Mouse (Mus musculus) hindlimb bud, embryonic 11.5 days (tissue): Measurements from ENCODE around the gene Fam89b.

Experiments used
- DNase-seq: peaks from one replicate; pipeline ENCODE4 v3.0.0-alpha.2; 2012; ENCODE audit warnings: low read depth, low spot score; ENCODE audit errors: extremely low spot score

Fam89b gene

DNA sequence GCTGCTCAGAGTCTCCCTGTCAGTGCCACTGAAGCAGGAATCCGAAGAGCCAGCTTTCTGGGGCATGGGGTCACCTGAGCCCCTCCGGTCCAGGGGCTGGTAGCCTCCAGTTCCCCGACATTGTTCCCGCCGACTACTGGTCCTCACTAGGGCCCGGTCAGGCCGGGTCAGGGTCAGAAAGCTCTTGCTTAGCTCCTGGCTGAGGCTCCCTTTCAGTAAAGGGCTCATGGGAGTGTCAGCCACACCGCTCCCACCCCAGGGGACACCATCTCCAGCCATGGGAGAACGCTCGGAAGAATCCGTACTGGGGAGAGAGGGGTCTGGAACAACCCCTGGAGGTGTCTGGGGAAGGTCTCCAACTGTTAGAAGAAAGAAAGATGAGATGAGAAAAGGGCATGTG, 43.6 kb downstream of the Fam89b start:
- DNase-seq: no peak

- no peak for DNase-seq
Observed at GRCm38 (mm10) chr19:5685431-5685830, 44.0 kb downstream of the Fam89b start.

- DNase-seq: no peak
Observed at GRCm38 (mm10) chr19:5684985-5685384, 44.5 kb downstream of the Fam89b start.

- DNase-seq: no peak
Observed at GRCm38 (mm10) chr19:5684236-5684635, 45.2 kb downstream of the Fam89b start.

DNA sequence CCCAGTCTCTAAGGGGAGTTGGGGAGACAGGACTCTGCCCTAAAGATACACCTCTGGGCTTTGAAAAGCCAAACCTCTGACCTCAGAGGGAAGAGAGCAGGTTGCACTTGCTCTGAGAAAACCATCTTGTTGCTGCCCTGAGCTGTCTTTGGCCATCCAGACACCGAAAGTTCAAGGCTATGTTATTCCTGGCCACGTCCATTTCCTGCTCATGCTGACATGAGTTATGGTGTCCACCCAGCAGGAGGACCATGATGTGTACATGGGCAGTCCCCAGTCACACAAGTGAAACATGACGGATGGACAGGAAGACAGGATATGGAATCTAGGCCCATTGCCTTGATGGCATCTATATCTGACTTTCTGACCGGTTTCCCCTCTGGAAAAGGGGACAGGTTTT, 49.0 kb downstream of the Fam89b start:
- DNase-seq: no peak
